Mouse (Mus musculus): ENCODE data around the gene Skp2.

GRCm38 (mm10) chr15:9075608-9076200 lies 79.5 kb downstream of the Skp2 start:
- no peak for TF ChIP-seq GATA1 (IDR thresholded peaks at IDR 0.05; ENCODE audit: low read length)
- TF ChIP-seq TAL1 (IDR thresholded peaks at IDR 0.05; ENCODE audit: low read length) = no peak
